Mouse (Mus musculus) liver, postnatal 0 days (tissue): Measurements from ENCODE around the gene Slc46a2.

Experiments used
- CTCF ChIP-seq: sonication (generic); IDR thresholded peaks from 2 replicates; pipeline ENCODE4 v1.5.1; 2016; ENCODE audit warnings: antibody characterized with exemption, low read depth
- EP300 ChIP-seq: IDR thresholded peaks from 2 replicates; pipeline ENCODE4 v1.6.1; 2016; ENCODE audit warnings: antibody characterized with exemption, low read depth, mild to moderate bottlenecking

DNA sequence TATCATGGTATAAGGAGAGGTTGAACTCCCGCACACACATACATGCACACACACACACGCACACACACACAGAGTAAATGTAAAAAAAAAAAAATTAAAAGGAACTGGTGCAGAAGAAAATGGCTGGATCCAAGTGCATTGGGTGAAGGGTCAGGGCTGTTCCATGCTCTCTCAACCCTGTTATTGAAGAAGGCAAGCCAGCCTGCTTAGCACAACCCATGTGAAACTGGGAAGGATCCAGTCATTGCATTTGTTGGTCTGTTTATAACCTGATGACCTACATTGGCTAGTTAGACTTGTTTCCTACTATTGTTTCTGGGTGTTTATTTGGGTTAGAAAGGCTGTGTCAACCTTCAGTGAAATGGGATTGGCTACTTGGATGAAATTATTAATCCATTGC lies 6.1 kb downstream of the Slc46a2 start:
- TF ChIP-seq CTCF (no peak), EP300 (no peak)
